Comparison of ENCODE assay signal across 7 mouse cellular contexts in the genomic region with DNA sequence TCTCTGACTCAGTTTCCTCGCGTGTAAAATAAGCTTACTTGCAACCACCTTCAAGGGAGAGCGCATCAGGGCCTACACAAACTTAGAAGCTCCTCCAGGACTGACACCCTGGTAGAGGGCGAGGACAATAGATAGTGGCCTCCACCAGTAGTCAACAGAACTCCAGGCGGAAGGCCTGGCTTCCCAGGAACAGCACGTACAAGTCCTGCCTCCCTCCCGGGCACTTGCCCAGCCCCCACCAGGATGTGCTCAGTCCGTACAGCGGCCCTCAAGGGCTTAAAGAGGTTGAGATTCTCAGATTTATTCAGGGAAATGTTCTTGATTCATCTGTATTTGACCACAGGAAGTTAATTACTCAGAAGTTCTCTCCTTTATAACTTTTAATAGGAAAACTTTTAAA. TPM values are rescaled to one million over a fixed set of nuclear protein-coding genes. Genes with fewer than 3 reads are reported as not detected.
DNase-seq lines count a peak whose midpoint lies in the region; ATAC-seq lines count a peak whose summit lies in the region.

No protein-coding gene starts in this region.

- peak overlapping the region; percentile 99 for H3K4me2 ChIP-seq in forebrain, embryonic 15.5 days (replicated peaks)
- H3K4me2 ChIP-seq in hindbrain, embryonic 14.5 days (replicated peaks): peak overlapping the region; percentile 100
- H3K4me2 ChIP-seq in liver, embryonic 11.5 days: peak overlapping the region; percentile 97
- peak overlapping the region; percentile 100 for H3K4me2 ChIP-seq in neural tube, embryonic 15.5 days

- H3K36me3 ChIP-seq in forebrain, embryonic 15.5 days: no peaks in the 10 kb centered on the region
- H3K36me3 ChIP-seq in hindbrain, embryonic 14.5 days (replicated peaks; ENCODE audit: control insufficient read depth, insufficient read depth): no peaks in the 10 kb centered on the region
- H3K36me3 ChIP-seq in liver, embryonic 11.5 days (ENCODE audit: control insufficient read depth, insufficient read depth, low read length): no peaks in the 10 kb centered on the region
- no peaks in the 10 kb centered on the region for H3K36me3 ChIP-seq in neural tube, embryonic 15.5 days

- 24% methylated on average over 9 of the region's 9 CpGs for WGBS in forebrain, embryonic 15.5 days
- 28% methylated on average over 9 of the region's 9 CpGs for WGBS in hindbrain, embryonic 14.5 days
- 39% methylated on average over 9 of the region's 9 CpGs for WGBS in liver, embryonic 11.5 days
- 38% methylated on average over 9 of the region's 9 CpGs for WGBS in neural tube, embryonic 15.5 days

- no peak overlapping the region for H3K9ac ChIP-seq in forebrain, embryonic 15.5 days (replicated peaks)
- H3K9ac ChIP-seq in hindbrain, embryonic 14.5 days: no peak overlapping the region
- no peak overlapping the region for H3K9ac ChIP-seq in liver, embryonic 11.5 days (ENCODE audit: low read depth, low read length)
- H3K9ac ChIP-seq in neural tube, embryonic 15.5 days (replicated peaks): no peak overlapping the region

- H3K9me3 ChIP-seq in forebrain, embryonic 15.5 days: no peaks in the 10 kb centered on the region
- no peaks in the 10 kb centered on the region for H3K9me3 ChIP-seq in hindbrain, embryonic 14.5 days (ENCODE audit: control insufficient read depth, low read length)
- no peaks in the 10 kb centered on the region for H3K9me3 ChIP-seq in liver, embryonic 11.5 days (ENCODE audit: control insufficient read depth, low read length)
- no peaks in the 10 kb centered on the region for H3K9me3 ChIP-seq in neural tube, embryonic 15.5 days (replicated peaks)

- no peaks in the 10 kb centered on the region; the same call in 1 of the 2 replicates for H3K4me1 ChIP-seq in brown adipose tissue, adult 24 weeks (ENCODE audit: control insufficient read depth, insufficient read depth, insufficient read length, low read length)
- H3K4me1 ChIP-seq in forebrain, embryonic 15.5 days: peaks cover 10% of the 10 kb centered on the region
- H3K4me1 ChIP-seq in hindbrain, embryonic 14.5 days (replicated peaks; ENCODE audit: control insufficient read depth, insufficient read depth, low read length): peaks cover 5% of the 10 kb centered on the region; the same call in 1 of the 2 replicates
- H3K4me1 ChIP-seq in liver, embryonic 11.5 days (replicated peaks; ENCODE audit: control insufficient read depth, insufficient read depth, low read length): no peaks in the 10 kb centered on the region
- H3K4me1 ChIP-seq in neural tube, embryonic 15.5 days: peaks cover 15% of the 10 kb centered on the region

- peak overlapping the region; percentile 84 for H3K4me3 ChIP-seq in brown adipose tissue, adult 24 weeks (ENCODE audit: insufficient read depth, low read depth, low read length)
- peak overlapping the region; percentile 70 for H3K4me3 ChIP-seq in forebrain, embryonic 15.5 days
- H3K4me3 ChIP-seq in hindbrain, embryonic 14.5 days (replicated peaks; ENCODE audit: low read length): peak overlapping the region; percentile 66
- H3K4me3 ChIP-seq in liver, embryonic 11.5 days (ENCODE audit: low read depth, low read length): peak overlapping the region; percentile 67
- peak overlapping the region; percentile 63; the same call in 1 of the 2 replicates for H3K4me3 ChIP-seq in neural tube, embryonic 15.5 days (replicated peaks)

- no peak for ATAC-seq in forebrain, embryonic 15.5 days (replicated peaks)
- ATAC-seq in hindbrain, embryonic 14.5 days (ENCODE audit: low FRiP score): no peak
- ATAC-seq in liver, embryonic 11.5 days (replicated peaks; ENCODE audit: low FRiP score): no peak
- ATAC-seq in neural tube, embryonic 15.5 days (ENCODE audit: low FRiP score): no peak

- H3K27me3 ChIP-seq in forebrain, embryonic 15.5 days: no peaks in the 10 kb centered on the region
- H3K27me3 ChIP-seq in hindbrain, embryonic 14.5 days (ENCODE audit: control insufficient read depth, insufficient read depth, low read length): peaks cover 25% of the 10 kb centered on the region
- no peaks in the 10 kb centered on the region; the same call in 1 of the 2 replicates for H3K27me3 ChIP-seq in liver, embryonic 11.5 days (replicated peaks; ENCODE audit: control insufficient read depth, insufficient read depth, low read length)
- H3K27me3 ChIP-seq in neural tube, embryonic 15.5 days (replicated peaks): peaks cover 40% of the 10 kb centered on the region

- peak overlapping the region; percentile 74 for H3K27ac ChIP-seq in brown adipose tissue, adult 24 weeks (replicated peaks; ENCODE audit: low read depth, low read length)
- H3K27ac ChIP-seq in forebrain, embryonic 15.5 days (replicated peaks): no peak overlapping the region
- H3K27ac ChIP-seq in hindbrain, embryonic 14.5 days: no peak overlapping the region
- H3K27ac ChIP-seq in liver, embryonic 11.5 days (ENCODE audit: low read depth, low read length): no peak overlapping the region
- H3K27ac ChIP-seq in neural tube, embryonic 15.5 days (replicated peaks): no peak overlapping the region

- DNase-seq in hindbrain, embryonic 14.5 days (ENCODE audit: low spot score): no peak
- no peak for DNase-seq in liver, embryonic 11.5 days (ENCODE audit: low spot score)
- DNase-seq in right cerebral cortex, postnatal 10 days (ENCODE audit: low spot score in 2 of 2): no peak
- no peak for DNase-seq in thymus, postnatal 0 days (ENCODE audit: low spot score)

RNA-seq across cellular contexts. Expression of a gene that starts 1.1 kb away (rescaled TPM):
- 3.6 and 5.0 TPM in 2 replicates for polyA plus RNA-seq in brown adipose tissue, adult 24 weeks (2012; ENCODE audit: insufficient read depth, insufficient read length, missing spikeins)
- polyA plus RNA-seq in forebrain, embryonic 15.5 days (2015; fragmentation: Nextera tagmentation; extraction: Ambion mirVana): 7.9 and 8.4 TPM in 2 replicates
- polyA plus RNA-seq in hindbrain, embryonic 14.5 days (2014; fragmentation: Nextera tagmentation; extraction: Ambion mirVana): 10.1 and 14.3 TPM in 2 replicates
- polyA plus RNA-seq in liver, embryonic 11.5 days (2014; fragmentation: Nextera tagmentation; extraction: Ambion mirVana): 21.2 and 24.8 TPM in 2 replicates
- 10.9 and 13.4 TPM in 2 replicates for polyA plus RNA-seq in neural tube, embryonic 15.5 days (2015; fragmentation: Nextera tagmentation; extraction: Ambion mirVana)
- 10.5 and 10.6 TPM in 2 replicates for polyA plus RNA-seq in thymus, postnatal 0 days (2015; fragmentation: Nextera tagmentation; extraction: Ambion mirVana)
